Mouse (Mus musculus): ENCODE measurements at regions not wholly inside any gene's neighbourhood (a gene's known extent, or its start where the extent isn't known, plus 50 kb on each side); places are given as distances from the start of the nearest gene placed in this dataset.

GRCm38 (mm10) chr7:137593570-137593969, 156.2 kb downstream of the Glrx3 start:
- no peak for TF ChIP-seq CTCF (IDR thresholded peaks at IDR 0.05; ENCODE audit: borderline replicate concordance, extremely low read depth, insufficient read depth, insufficient read length)
- TF ChIP-seq POLR2A (IDR thresholded peaks at IDR 0.05; ENCODE audit: borderline replicate concordance, extremely low read depth, insufficient read depth, insufficient read length, poor library complexity, severe bottlenecking): no peak
- DNase-seq (ENCODE audit: low read depth): no peak

- DNase-seq (ENCODE audit: low read depth): no peak
- TF ChIP-seq POLR2A (IDR thresholded peaks at IDR 0.05; ENCODE audit: borderline replicate concordance, extremely low read depth, insufficient read depth, insufficient read length, poor library complexity, severe bottlenecking): no peak
Measured at GRCm38 (mm10) chr7:137595567-137595966, 158.2 kb downstream of the Glrx3 start.

- TF ChIP-seq CTCF (IDR thresholded peaks at IDR 0.05; ENCODE audit: borderline replicate concordance, extremely low read depth, insufficient read depth, insufficient read length) (no peak), POLR2A (IDR thresholded peaks at IDR 0.05; ENCODE audit: borderline replicate concordance, extremely low read depth, insufficient read depth, insufficient read length, poor library complexity, severe bottlenecking) (no peak)
Measured at GRCm38 (mm10) chr7:137596161-137596560, 158.7 kb downstream of the Glrx3 start.

GRCm38 (mm10) chr7:137603039-137603438, 165.6 kb downstream of the Glrx3 start:
- peak; percentile 88 for DNase-seq (ENCODE audit: low read depth)
- peak; percentile 91 for TF ChIP-seq CTCF (IDR thresholded peaks at IDR 0.05; ENCODE audit: borderline replicate concordance, extremely low read depth, insufficient read depth, insufficient read length)
- no peak for TF ChIP-seq POLR2A (IDR thresholded peaks at IDR 0.05; ENCODE audit: borderline replicate concordance, extremely low read depth, insufficient read depth, insufficient read length, poor library complexity, severe bottlenecking)

More at GRCm38 (mm10) chr7:137596161-137596560, 158.7 kb downstream of the Glrx3 start:
- no peak for DNase-seq (ENCODE audit: low read depth)

- no peak for TF ChIP-seq POLR2A (IDR thresholded peaks at IDR 0.05; ENCODE audit: borderline replicate concordance, extremely low read depth, insufficient read depth, insufficient read length, poor library complexity, severe bottlenecking)
- no peak for TF ChIP-seq CTCF (IDR thresholded peaks at IDR 0.05; ENCODE audit: borderline replicate concordance, extremely low read depth, insufficient read depth, insufficient read length)
- DNase-seq (ENCODE audit: low read depth): no peak
Measured at GRCm38 (mm10) chr7:137609752-137610151, 172.3 kb downstream of the Glrx3 start.

GRCm38 (mm10) chr7:137611363-137611762, 173.9 kb downstream of the Glrx3 start:
- DNase-seq (ENCODE audit: low read depth): no peak
- TF ChIP-seq CTCF (IDR thresholded peaks at IDR 0.05; ENCODE audit: borderline replicate concordance, extremely low read depth, insufficient read depth, insufficient read length) (no peak), POLR2A (IDR thresholded peaks at IDR 0.05; ENCODE audit: borderline replicate concordance, extremely low read depth, insufficient read depth, insufficient read length, poor library complexity, severe bottlenecking) (no peak)

GRCm38 (mm10) chr7:137611891-137612522, 174.6 kb downstream of the Glrx3 start:
- no peak for TF ChIP-seq CTCF (IDR thresholded peaks at IDR 0.05; ENCODE audit: borderline replicate concordance, extremely low read depth, insufficient read depth, insufficient read length)
- TF ChIP-seq POLR2A (IDR thresholded peaks at IDR 0.05; ENCODE audit: borderline replicate concordance, extremely low read depth, insufficient read depth, insufficient read length, poor library complexity, severe bottlenecking): no peak
- DNase-seq (ENCODE audit: low read depth): peak; percentile 80

GRCm38 (mm10) chr7:137618406-137619133, 181.2 kb downstream of the Glrx3 start:
- DNase-seq (ENCODE audit: low read depth): no peak
- TF ChIP-seq POLR2A (IDR thresholded peaks at IDR 0.05; ENCODE audit: borderline replicate concordance, extremely low read depth, insufficient read depth, insufficient read length, poor library complexity, severe bottlenecking) (no peak), CTCF (IDR thresholded peaks at IDR 0.05; ENCODE audit: borderline replicate concordance, extremely low read depth, insufficient read depth, insufficient read length) (no peak)

GRCm38 (mm10) chr7:137619286-137619789, 181.9 kb downstream of the Glrx3 start:
- DNase-seq (ENCODE audit: low read depth): no peak
- no peak for TF ChIP-seq POLR2A (IDR thresholded peaks at IDR 0.05; ENCODE audit: borderline replicate concordance, extremely low read depth, insufficient read depth, insufficient read length, poor library complexity, severe bottlenecking)
- no peak for TF ChIP-seq CTCF (IDR thresholded peaks at IDR 0.05; ENCODE audit: borderline replicate concordance, extremely low read depth, insufficient read depth, insufficient read length)

GRCm38 (mm10) chr7:137628266-137628665, 190.9 kb downstream of the Glrx3 start:
- no peak for TF ChIP-seq POLR2A (IDR thresholded peaks at IDR 0.05; ENCODE audit: borderline replicate concordance, extremely low read depth, insufficient read depth, insufficient read length, poor library complexity, severe bottlenecking)
- no peak for TF ChIP-seq CTCF (IDR thresholded peaks at IDR 0.05; ENCODE audit: borderline replicate concordance, extremely low read depth, insufficient read depth, insufficient read length)
- no peak for DNase-seq (ENCODE audit: low read depth)

- TF ChIP-seq POLR2A (IDR thresholded peaks at IDR 0.05; ENCODE audit: borderline replicate concordance, extremely low read depth, insufficient read depth, insufficient read length, poor library complexity, severe bottlenecking) (no peak), CTCF (IDR thresholded peaks at IDR 0.05; ENCODE audit: borderline replicate concordance, extremely low read depth, insufficient read depth, insufficient read length) (no peak)
- peak; percentile 62 for DNase-seq (ENCODE audit: low read depth)
Measured at GRCm38 (mm10) chr7:137629540-137629939, 192.1 kb downstream of the Glrx3 start.

- no peak for DNase-seq (ENCODE audit: low read depth)
- no peak for TF ChIP-seq POLR2A (IDR thresholded peaks at IDR 0.05; ENCODE audit: borderline replicate concordance, extremely low read depth, insufficient read depth, insufficient read length, poor library complexity, severe bottlenecking)
- no peak for TF ChIP-seq CTCF (IDR thresholded peaks at IDR 0.05; ENCODE audit: borderline replicate concordance, extremely low read depth, insufficient read depth, insufficient read length)
Measured at GRCm38 (mm10) chr7:137648621-137649020, 211.2 kb downstream of the Glrx3 start.

Measured in brain, embryonic 14.5 days (tissue).